Mouse (Mus musculus) left cerebral cortex, adult 11 months (tissue): ENCODE data around the gene Ptrhd1.

Experiments
- DNase-seq: peaks from one replicate; pipeline ENCODE4 v3.0.0; 2022; ENCODE audit warnings: low spot score

Ptrhd1 gene

DNA sequence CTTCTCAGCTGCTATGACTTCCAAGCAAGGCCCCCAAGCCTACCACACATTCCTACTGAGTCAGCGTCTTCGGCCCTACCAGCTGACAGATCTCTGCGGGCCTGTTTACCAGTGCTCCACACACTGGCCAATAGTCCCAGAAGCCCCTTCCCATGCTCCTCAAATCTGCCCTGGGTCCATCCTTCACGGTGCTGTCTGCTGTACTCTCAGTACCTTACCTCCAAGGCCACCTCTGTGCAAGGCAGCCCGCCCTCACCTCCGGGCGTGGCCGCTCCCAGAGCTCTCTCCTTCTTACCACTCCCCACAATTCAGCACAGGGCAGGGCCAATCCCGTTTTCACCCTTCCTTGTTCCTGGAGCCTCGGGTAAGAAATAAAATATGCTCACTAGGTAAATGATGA, 11.9 kb downstream of the Ptrhd1 start:
- DNase-seq = no peak

DNA sequence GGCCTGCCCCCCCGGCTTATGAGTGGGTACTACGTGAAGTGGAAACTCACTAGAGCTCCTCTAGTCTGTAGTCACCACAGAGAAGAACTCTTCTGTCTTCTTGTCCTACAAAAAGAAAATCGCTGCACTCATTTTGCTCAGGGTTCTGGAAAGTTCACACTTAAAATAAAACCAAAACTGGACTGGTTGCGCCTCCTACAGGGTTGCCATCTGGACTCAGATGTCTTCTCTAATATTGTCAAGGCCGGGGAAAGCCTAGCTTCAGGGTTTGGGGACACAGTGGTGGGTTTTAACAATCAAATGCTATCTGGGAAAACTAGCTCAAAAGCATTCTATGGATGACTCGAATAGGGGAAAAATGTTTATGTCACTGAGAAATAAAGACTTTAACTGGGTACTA, 16.0 kb downstream of the Ptrhd1 start:
- no peak for DNase-seq

DNA sequence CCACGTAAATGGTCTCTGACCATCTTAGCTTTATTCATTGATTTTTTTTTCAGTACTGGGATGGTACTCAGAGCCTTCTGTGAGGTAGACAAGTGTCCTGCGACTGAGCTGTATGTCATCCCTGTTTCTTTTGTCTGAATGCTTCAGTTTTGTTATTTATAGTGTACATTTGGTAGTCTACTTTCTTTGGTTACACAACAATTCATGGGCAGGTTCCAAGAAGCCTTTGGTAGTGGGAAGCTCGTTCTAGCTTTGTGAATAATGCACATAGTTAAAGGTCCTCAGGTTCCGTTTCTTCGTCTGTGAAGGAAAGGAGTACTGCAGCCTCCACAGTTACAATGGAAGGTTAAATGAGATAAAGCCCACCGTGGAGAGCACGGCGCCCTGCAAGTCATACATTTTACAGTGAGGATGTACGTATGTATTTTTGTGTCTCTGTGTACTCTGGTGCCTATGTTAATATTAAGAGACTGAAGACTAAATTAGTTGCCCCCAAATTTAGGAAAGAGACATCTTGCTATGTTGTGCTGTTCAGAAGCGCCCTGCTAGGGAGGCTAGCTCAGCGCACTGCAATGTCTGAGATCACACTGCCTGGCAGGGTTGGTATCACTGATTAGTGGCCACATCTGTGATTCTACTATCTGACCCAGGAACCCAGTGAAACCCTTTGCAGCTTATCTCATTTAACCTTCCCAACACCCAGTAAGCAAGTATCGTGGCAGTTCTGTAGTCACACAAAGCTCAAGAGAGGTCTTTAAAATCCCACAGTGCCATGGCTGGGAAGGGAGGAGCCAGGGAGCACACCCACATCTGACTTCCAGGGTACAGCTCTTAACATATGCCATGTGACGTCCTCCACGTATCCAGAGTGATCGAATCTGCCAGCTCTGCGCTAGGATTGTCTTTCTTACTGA, 19.2 kb downstream of the Ptrhd1 start:
- no peak for DNase-seq

DNA sequence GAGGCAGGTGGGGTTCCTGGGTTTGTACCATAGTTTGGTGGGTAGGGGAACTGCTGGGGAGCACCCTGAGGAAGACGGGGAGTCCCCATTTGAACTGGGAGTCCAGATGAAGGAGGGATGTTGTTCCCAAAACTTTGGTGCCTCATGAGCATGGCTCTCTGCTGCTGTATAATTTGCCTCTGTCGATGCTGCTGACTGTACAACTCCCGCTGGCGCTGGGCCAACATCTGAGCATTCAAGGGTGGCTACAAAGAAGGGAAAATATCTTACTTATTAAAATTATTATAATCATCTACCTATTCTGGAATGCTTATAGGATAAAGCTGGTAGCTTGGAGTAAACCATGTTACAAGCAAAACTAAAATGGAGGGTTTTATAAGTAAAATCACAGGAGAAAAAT, 33.9 kb downstream of the Ptrhd1 start:
- DNase-seq = no peak

DNA sequence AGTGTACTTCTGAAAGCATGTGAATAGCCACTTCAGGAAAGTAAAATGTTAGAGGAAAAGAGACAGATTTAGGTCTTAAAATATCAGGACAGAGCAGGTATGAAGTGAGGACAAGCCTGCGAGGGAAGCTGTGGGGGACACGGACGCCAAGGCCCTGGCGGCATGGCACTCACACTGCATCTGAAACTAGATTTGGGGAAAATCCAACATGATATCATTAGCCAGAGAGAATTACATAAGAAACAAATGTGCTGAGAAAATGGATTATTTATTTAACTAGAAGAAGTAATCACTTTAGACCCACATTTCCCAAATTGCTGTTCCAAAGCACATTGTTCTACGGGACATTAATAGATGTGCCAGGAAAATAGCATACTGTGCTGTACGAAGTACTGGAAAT, 37.3 kb downstream of the Ptrhd1 start:
- no peak for DNase-seq

DNA sequence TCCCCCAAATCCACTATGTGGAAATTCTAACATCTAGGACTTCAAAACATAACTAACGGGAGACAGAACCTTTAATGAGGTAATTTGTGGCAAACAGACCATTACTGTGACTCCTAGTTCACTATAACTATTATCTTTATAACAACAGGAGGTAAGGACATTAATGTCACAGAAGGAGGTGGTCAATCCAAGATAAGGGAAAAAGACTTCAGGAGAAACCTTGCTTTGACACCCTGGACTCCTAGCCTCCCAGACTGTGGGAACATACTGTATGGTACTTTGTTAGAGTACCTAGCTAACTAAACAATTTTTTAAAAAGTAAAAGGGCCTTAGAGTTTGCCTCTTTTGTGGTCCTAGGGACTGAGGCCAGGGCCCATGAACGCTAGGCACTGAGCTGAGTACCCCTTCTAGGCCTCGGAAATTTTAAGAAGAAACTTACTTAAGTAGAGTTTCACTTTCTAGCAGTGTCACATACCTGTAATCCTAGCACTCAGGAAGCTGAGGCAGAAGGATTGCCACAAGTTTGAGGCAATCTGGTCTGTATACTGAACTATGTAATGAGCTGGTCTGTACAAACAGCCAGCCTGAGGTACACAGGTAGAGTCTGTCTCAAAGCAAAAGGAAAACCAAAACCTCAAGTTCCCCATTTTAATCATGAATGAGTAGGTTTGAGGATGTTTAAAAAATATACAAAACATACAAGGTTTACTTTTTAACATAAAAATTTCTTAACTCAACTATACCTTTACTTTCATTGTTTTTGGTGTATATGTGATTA, 45.3 kb downstream of the Ptrhd1 start:
- DNase-seq = no peak

DNA sequence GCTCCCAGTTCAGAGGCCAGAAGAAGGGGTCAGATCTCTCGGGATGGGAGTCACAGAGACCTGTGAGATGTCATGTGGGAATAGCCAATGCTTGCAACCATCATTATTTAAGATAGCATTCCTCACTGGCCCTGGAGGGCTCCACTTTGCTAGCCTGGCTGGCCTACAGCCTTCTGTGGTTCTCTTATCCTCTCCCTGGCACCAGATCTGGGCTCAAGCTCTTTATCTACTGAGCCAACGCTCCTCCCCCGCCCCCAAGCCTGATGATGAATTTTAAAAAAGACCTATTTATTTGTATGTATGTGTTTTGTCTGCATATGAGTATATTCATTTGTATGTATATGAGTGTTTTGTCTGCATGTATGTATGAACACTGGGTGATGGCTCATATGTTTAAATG, 46.1 kb downstream of the Ptrhd1 start:
- no peak for DNase-seq

DNA sequence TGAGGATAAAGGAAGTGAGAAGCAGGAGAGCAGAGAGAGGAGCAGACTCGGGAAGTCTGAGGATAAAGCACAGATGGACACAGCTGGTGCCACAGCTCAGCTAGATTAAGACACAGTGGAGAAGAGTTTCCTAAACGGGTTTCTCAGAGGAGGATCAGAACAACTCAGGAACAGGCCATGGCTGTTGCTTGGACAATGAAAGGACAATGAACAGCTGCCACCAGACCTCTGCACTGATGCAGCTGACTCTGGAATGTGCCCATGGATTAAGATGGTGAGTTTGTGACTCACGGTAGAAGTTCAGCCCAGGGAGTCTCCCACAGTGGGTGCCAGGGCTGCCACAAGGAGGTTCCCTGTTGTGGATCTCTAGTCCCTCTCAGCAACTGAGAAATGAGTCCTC, 51.4 kb downstream of the Ptrhd1 start:
- no peak for DNase-seq
